Mouse (Mus musculus): Measurements from ENCODE around the gene Psen2.

GRCm38 (mm10) chr1:180216541-180217276, 46.5 kb downstream of the Psen2 start:
- TF ChIP-seq CTCF (IDR thresholded peaks at IDR 0.05; ENCODE audit: borderline replicate concordance, control insufficient read depth, extremely low read depth, insufficient read depth, low read length, poor library complexity), result no peak
- TF ChIP-seq POLR2A (IDR thresholded peaks at IDR 0.05; ENCODE audit: control insufficient read depth, extremely low read depth, insufficient read depth, low read length, poor library complexity), result no peak

Data from thymus, adult 2 months (tissue).